In the genomic region with DNA sequence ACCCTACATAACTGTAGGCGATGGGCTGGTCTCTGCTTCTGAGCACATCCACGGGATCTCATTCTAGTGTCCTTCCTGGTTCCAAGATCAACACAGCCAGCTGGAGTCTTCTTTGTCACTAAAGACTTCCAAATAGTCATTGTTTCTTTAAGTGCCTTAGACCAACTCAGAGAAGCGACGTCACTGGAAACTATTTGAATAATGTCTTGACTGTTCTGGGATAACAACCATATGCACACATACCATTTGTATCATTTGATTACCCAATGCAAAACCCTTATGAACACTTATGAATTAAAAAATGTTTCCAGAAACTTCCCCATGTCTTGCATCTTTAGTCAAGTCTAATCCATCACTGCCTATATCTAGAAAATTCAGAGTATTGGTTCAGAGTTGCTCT, we compare ENCODE assay signal across 24 mouse cellular contexts. TPM values are rescaled to one million over a fixed set of nuclear protein-coding genes. Genes with fewer than 3 reads are reported as not detected.
DNase-seq lines count a peak whose midpoint lies in the region; ATAC-seq and TF ChIP-seq lines count a peak whose summit lies in the region.
"Had no signal": no experiment of that assay in that cellular context is flagged by ENCODE, and none has a peak within 500 bp of the region (broad histone marks: within the 10 kb centered on the region; RNA-seq: fewer than 3 reads in every experiment).

No protein-coding gene starts in this region.

- TF ChIP-seq CTCF in heart, postnatal 0 days (IDR thresholded peaks at IDR 0.05; ENCODE audit: low read depth) = no peak
- no peak for TF ChIP-seq CTCF in lung, embryonic 14.5 days (IDR thresholded peaks at IDR 0.05; ENCODE audit: low read depth)
- TF ChIP-seq CTCF in lung, adult 2 months (IDR thresholded peaks at IDR 0.05; ENCODE audit: insufficient read depth, low read length) = no peak

- no peak for TF ChIP-seq POLR2A in lung, adult 2 months (IDR thresholded peaks at IDR 0.05; ENCODE audit: borderline replicate concordance, extremely low read depth, low read depth, low read length)

- H3K36me3 ChIP-seq in forebrain, embryonic 11.5 days (ENCODE audit: control insufficient read depth, insufficient read depth, low read length) = no peaks in the 10 kb centered on the region
- no peaks in the 10 kb centered on the region for H3K36me3 ChIP-seq in forebrain, embryonic 15.5 days
- no peaks in the 10 kb centered on the region for H3K36me3 ChIP-seq in heart, postnatal 0 days (replicated peaks; ENCODE audit: control insufficient read depth, insufficient read depth, low read length)
- no peaks in the 10 kb centered on the region for H3K36me3 ChIP-seq in lung, embryonic 14.5 days (ENCODE audit: insufficient read depth)
- H3K36me3 ChIP-seq: embryonic facial prominence, embryonic 12.5 days; forebrain, embryonic 12.5 days; G1E had no signal

- DNase-seq in forebrain, embryonic 11.5 days (ENCODE audit: low spot score) = peak; percentile 4
- DNase-seq in heart, postnatal 0 days (ENCODE audit: low spot score) = peak; percentile 50
- no peak for DNase-seq in heart, postnatal 14 days
- DNase-seq in lung, embryonic 14.5 days = peak; percentile 34
- no peak for DNase-seq in lung, adult 2 months
- DNase-seq: adrenal gland, adult 8-10 months; adrenal gland, postnatal 14 days; adrenal gland, postnatal 36 days; B cell, adult 2 months; cerebellum, adult 11-12 months; cerebellum, adult 9-10 months; cerebellum, postnatal 10 days; cerebellum, postnatal 25 days; forebrain, postnatal 0 days had no signal

- WGBS in forebrain, embryonic 11.5 days = 92% methylated on average over 4 of the region's 4 CpGs
- WGBS in forebrain, embryonic 15.5 days = 80% methylated on average over 4 of the region's 4 CpGs
- 69% methylated on average over 4 of the region's 4 CpGs for WGBS in heart, postnatal 0 days
- 60% methylated on average over 4 of the region's 4 CpGs for whole genome bisulfite sequencing in lung, embryonic 14.5 days
- 46% methylated on average over 4 of the region's 4 CpGs for WGBS in lung, adult 2 months

- TF ChIP-seq EP300 in heart, postnatal 0 days (IDR thresholded peaks at IDR 0.05; ENCODE audit: low read depth) = no peak

- intact Hi-C loops in heart, postnatal 14 days (cut with DNase I) = no loop called here

- no peaks in the 10 kb centered on the region for H3K27me3 ChIP-seq in forebrain, embryonic 11.5 days (ENCODE audit: control insufficient read depth, insufficient read depth, low read length)
- no peaks in the 10 kb centered on the region for H3K27me3 ChIP-seq in forebrain, embryonic 15.5 days
- no peaks in the 10 kb centered on the region for H3K27me3 ChIP-seq in heart, postnatal 0 days (ENCODE audit: control insufficient read depth, insufficient read depth, low read length)
- no peaks in the 10 kb centered on the region for H3K27me3 ChIP-seq in lung, embryonic 14.5 days (ENCODE audit: insufficient read depth, low read length)
- H3K27me3 ChIP-seq: CH12.LX; embryonic facial prominence, embryonic 12.5 days; forebrain, embryonic 12.5 days; Patski had no signal

- H3K27ac ChIP-seq in forebrain, embryonic 11.5 days (ENCODE audit: low read depth, low read length) = no peak overlapping the region
- no peak overlapping the region for H3K27ac ChIP-seq in forebrain, embryonic 15.5 days (replicated peaks)
- no peak overlapping the region for H3K27ac ChIP-seq in heart, postnatal 0 days (ENCODE audit: low read depth)
- no peak overlapping the region for H3K27ac ChIP-seq in lung, embryonic 14.5 days (ENCODE audit: low read depth)
- H3K27ac ChIP-seq: embryonic facial prominence, embryonic 10.5 days; embryonic facial prominence, embryonic 12.5 days; forebrain, embryonic 12.5 days had no signal

- no peak overlapping the region for H3K4me2 ChIP-seq in forebrain, embryonic 11.5 days (ENCODE audit: low read depth, low read length, severe bottlenecking)
- no peak overlapping the region for H3K4me2 ChIP-seq in forebrain, embryonic 15.5 days (replicated peaks)
- no peak overlapping the region for H3K4me2 ChIP-seq in heart, postnatal 0 days (ENCODE audit: low read depth, low read length)
- H3K4me2 ChIP-seq in lung, embryonic 14.5 days = no peak overlapping the region
- H3K4me2 ChIP-seq: embryonic facial prominence, embryonic 12.5 days; forebrain, embryonic 12.5 days had no signal

- no peaks in the 10 kb centered on the region; the same call in 1 of the 2 replicates for H3K4me1 ChIP-seq in forebrain, embryonic 11.5 days (replicated peaks; ENCODE audit: control insufficient read depth, insufficient read depth, low read length)
- peaks cover 9% of the 10 kb centered on the region for H3K4me1 ChIP-seq in forebrain, embryonic 15.5 days
- H3K4me1 ChIP-seq in heart, postnatal 0 days (ENCODE audit: control insufficient read depth, insufficient read depth) = peaks cover 27% of the 10 kb centered on the region
- peaks cover 27% of the 10 kb centered on the region for H3K4me1 ChIP-seq in lung, embryonic 14.5 days (ENCODE audit: insufficient read depth)
- H3K4me1 ChIP-seq in lung, adult 2 months (ENCODE audit: control insufficient read depth, insufficient read depth, low read length) = peaks cover 24% of the 10 kb centered on the region

- no peak for ATAC-seq in forebrain, embryonic 11.5 days (replicated peaks; ENCODE audit: low FRiP score)
- no peak for ATAC-seq in forebrain, embryonic 15.5 days (replicated peaks)
- no peak for ATAC-seq in heart, postnatal 0 days (ENCODE audit: insufficient read depth, low read depth)
- no peak for ATAC-seq in lung, embryonic 14.5 days (ENCODE audit: insufficient read depth)
- ATAC-seq: activated CD4-positive, CD25-positive, alpha-beta regulatory T cell, adult 4 months; CD4-positive, CD25-positive, alpha-beta regulatory T cell, adult 4 months; forebrain, embryonic 14.5 days; forebrain, postnatal 0 days; Patski had no signal

- H3K9ac ChIP-seq in forebrain, embryonic 11.5 days (ENCODE audit: low read length) = no peak overlapping the region
- no peak overlapping the region for H3K9ac ChIP-seq in forebrain, embryonic 15.5 days (replicated peaks)
- H3K9ac ChIP-seq in heart, postnatal 0 days (replicated peaks; ENCODE audit: low read depth, low read length) = no peak overlapping the region
- H3K9ac ChIP-seq in lung, embryonic 14.5 days = no peak overlapping the region
- H3K9ac ChIP-seq: embryonic facial prominence, embryonic 12.5 days; forebrain, embryonic 12.5 days; forebrain, postnatal 0 days had no signal

- H3K4me3 ChIP-seq in forebrain, embryonic 11.5 days (ENCODE audit: low read depth, low read length) = no peak overlapping the region
- no peak overlapping the region for H3K4me3 ChIP-seq in forebrain, embryonic 15.5 days
- no peak overlapping the region for H3K4me3 ChIP-seq in heart, postnatal 0 days (ENCODE audit: low read depth, low read length)
- no peak overlapping the region for H3K4me3 ChIP-seq in lung, embryonic 14.5 days (ENCODE audit: low read depth, low read length)
- H3K4me3 ChIP-seq in lung, adult 2 months (replicated peaks; ENCODE audit: extremely low read depth, low read depth, low read length) = no peak overlapping the region
- H3K4me3 ChIP-seq: embryonic facial prominence, embryonic 10.5 days; embryonic facial prominence, embryonic 12.5 days; forebrain, embryonic 12.5 days had no signal

- no peaks in the 10 kb centered on the region for H3K9me3 ChIP-seq in forebrain, embryonic 11.5 days (ENCODE audit: control insufficient read depth, low read length)
- H3K9me3 ChIP-seq in forebrain, embryonic 15.5 days = no peaks in the 10 kb centered on the region
- H3K9me3 ChIP-seq in heart, postnatal 0 days (replicated peaks; ENCODE audit: control insufficient read depth, low read length) = no peaks in the 10 kb centered on the region
- H3K9me3 ChIP-seq in lung, embryonic 14.5 days (ENCODE audit: low read depth, low read length) = no peaks in the 10 kb centered on the region
- H3K9me3 ChIP-seq: embryonic facial prominence, embryonic 10.5 days; embryonic facial prominence, embryonic 12.5 days; forebrain, embryonic 12.5 days had no signal

RNA-seq across cellular contexts. Expression of a gene that starts 37.5 kb away (rescaled TPM):
- 133 and 134 TPM in 2 replicates for polyA plus RNA-seq in forebrain, embryonic 11.5 days (2014; fragmentation: Nextera tagmentation; extraction: Ambion mirVana)
- polyA plus RNA-seq in forebrain, embryonic 15.5 days (2015; fragmentation: Nextera tagmentation; extraction: Ambion mirVana) = 260 and 266 TPM in 2 replicates
- 139 and 171 TPM in 2 replicates for total RNA-seq in heart, postnatal 0 days (2014; rRNA removed; ENCODE audit: low replicate concordance)
- 119 and 122 TPM in 2 replicates for polyA plus RNA-seq in heart, postnatal 0 days (2015; fragmentation: Nextera tagmentation; extraction: Ambion mirVana)
- total RNA-seq in heart, postnatal 14 days (2021) = 100 to 1,000 TPM; 184 to 199 TPM
- 229 and 231 TPM in 2 replicates for polyA plus RNA-seq in lung, embryonic 14.5 days (2014; fragmentation: Nextera tagmentation; extraction: Ambion mirVana)
- 650 and 760 TPM in 2 replicates for polyA plus RNA-seq in lung, adult 2 months (2012; rRNA removed)
- polyA plus RNA-seq: G1E had no signal

Comparison
In these comparisons a context has a peak if more than half of its experiments do, and no peak if none do; other contexts are left out.
1. DNase-seq: peak in forebrain, embryonic 11.5 days (single experiment), heart, postnatal 0 days (single experiment) and lung, embryonic 14.5 days (single experiment); none in heart, postnatal 14 days (0 of 2) and lung, adult 2 months (single experiment).